Mouse (Mus musculus): ENCODE data around the gene Trafd1. TPM values are rescaled to one million over a fixed set of nuclear protein-coding genes. Genes with fewer than 3 reads are reported as not detected.

Trafd1 gene
- 146 to 183 TPM (median 155 TPM) in 3 replicates for total RNA-seq (2017)

GRCm38 (mm10) chr5:121385461-121386119 lies at the start of gene Trafd1:
TSS of gene Trafd1 (minus strand) at chr5:121385632.
- peak; percentile 85 for ATAC-seq (replicated peaks; ENCODE audit: insufficient number of reproducible peaks, low FRiP score, low TSS enrichment, poor library complexity, severe bottlenecking)

- ATAC-seq (replicated peaks; ENCODE audit: insufficient number of reproducible peaks, low FRiP score, low TSS enrichment, poor library complexity, severe bottlenecking) = no peak
These were observed 43.5 kb upstream of the Trafd1 start for GRCm38 (mm10) chr5:121428954-121429353.

GRCm38 (mm10) chr5:121423297-121423696 lies 37.9 kb upstream of the Trafd1 start:
- ATAC-seq (replicated peaks; ENCODE audit: insufficient number of reproducible peaks, low FRiP score, low TSS enrichment, poor library complexity, severe bottlenecking) = no peak

GRCm38 (mm10) chr5:121422787-121423186 lies 37.4 kb upstream of the Trafd1 start:
- ATAC-seq (replicated peaks; ENCODE audit: insufficient number of reproducible peaks, low FRiP score, low TSS enrichment, poor library complexity, severe bottlenecking) = no peak

- no peak for ATAC-seq (replicated peaks; ENCODE audit: insufficient number of reproducible peaks, low FRiP score, low TSS enrichment, poor library complexity, severe bottlenecking)
These were observed 35.3 kb upstream of the Trafd1 start for GRCm38 (mm10) chr5:121420721-121421120.

GRCm38 (mm10) chr5:121410975-121411374 lies 25.5 kb upstream of the Trafd1 start:
- ATAC-seq (replicated peaks; ENCODE audit: insufficient number of reproducible peaks, low FRiP score, low TSS enrichment, poor library complexity, severe bottlenecking) = no peak

GRCm38 (mm10) chr5:121407856-121408255 lies 22.4 kb upstream of the Trafd1 start:
- ATAC-seq (replicated peaks; ENCODE audit: insufficient number of reproducible peaks, low FRiP score, low TSS enrichment, poor library complexity, severe bottlenecking) = no peak

- no peak for ATAC-seq (replicated peaks; ENCODE audit: insufficient number of reproducible peaks, low FRiP score, low TSS enrichment, poor library complexity, severe bottlenecking)
These were observed 15.4 kb upstream of the Trafd1 start for GRCm38 (mm10) chr5:121400849-121401248.

GRCm38 (mm10) chr5:121400064-121400463 lies 14.6 kb upstream of the Trafd1 start:
- no peak for ATAC-seq (replicated peaks; ENCODE audit: insufficient number of reproducible peaks, low FRiP score, low TSS enrichment, poor library complexity, severe bottlenecking)

GRCm38 (mm10) chr5:121399540-121399939 lies 14.1 kb upstream of the Trafd1 start:
- ATAC-seq (replicated peaks; ENCODE audit: insufficient number of reproducible peaks, low FRiP score, low TSS enrichment, poor library complexity, severe bottlenecking) = no peak

GRCm38 (mm10) chr5:121398965-121399462 lies 13.6 kb upstream of the Trafd1 start:
- no peak for ATAC-seq (replicated peaks; ENCODE audit: insufficient number of reproducible peaks, low FRiP score, low TSS enrichment, poor library complexity, severe bottlenecking)

- no peak for ATAC-seq (replicated peaks; ENCODE audit: insufficient number of reproducible peaks, low FRiP score, low TSS enrichment, poor library complexity, severe bottlenecking)
These were observed 12.9 kb upstream of the Trafd1 start for GRCm38 (mm10) chr5:121398146-121398964.

GRCm38 (mm10) chr5:121397187-121398145 lies 12.0 kb upstream of the Trafd1 start, which contains the start of gene Naa25:
TSS of gene Naa25 (plus strand) at chr5:121397936.
- ATAC-seq (replicated peaks; ENCODE audit: insufficient number of reproducible peaks, low FRiP score, low TSS enrichment, poor library complexity, severe bottlenecking) = peak; percentile 85

- ATAC-seq (replicated peaks; ENCODE audit: insufficient number of reproducible peaks, low FRiP score, low TSS enrichment, poor library complexity, severe bottlenecking) = no peak
These were observed 10.2 kb upstream of the Trafd1 start for GRCm38 (mm10) chr5:121395621-121396020.

GRCm38 (mm10) chr5:121393402-121393801 lies 8.0 kb upstream of the Trafd1 start:
- ATAC-seq (replicated peaks; ENCODE audit: insufficient number of reproducible peaks, low FRiP score, low TSS enrichment, poor library complexity, severe bottlenecking) = no peak

- no peak for ATAC-seq (replicated peaks; ENCODE audit: insufficient number of reproducible peaks, low FRiP score, low TSS enrichment, poor library complexity, severe bottlenecking)
These were observed 7.4 kb upstream of the Trafd1 start for GRCm38 (mm10) chr5:121392667-121393380.

GRCm38 (mm10) chr5:121389691-121390090 lies 4.3 kb upstream of the Trafd1 start:
- ATAC-seq (replicated peaks; ENCODE audit: insufficient number of reproducible peaks, low FRiP score, low TSS enrichment, poor library complexity, severe bottlenecking) = no peak

- no peak for ATAC-seq (replicated peaks; ENCODE audit: insufficient number of reproducible peaks, low FRiP score, low TSS enrichment, poor library complexity, severe bottlenecking)
These were observed 3.7 kb upstream of the Trafd1 start for GRCm38 (mm10) chr5:121389106-121389505.

Data from monocyte, adult 5-6 weeks (primary cell).